Mouse (Mus musculus) olfactory bulb, adult 2 months (tissue): ENCODE data around the gene March1.

ENCODE experiments used
- CTCF ChIP-seq: fragments of 200-500 bp; IDR thresholded peaks from 2 replicates; pipeline ENCODE4 v1.5.1; 2012; ENCODE audit warnings: low read depth, mild to moderate bottlenecking, low read length, moderate library complexity; ENCODE audit not compliant: insufficient read depth
- POLR2A ChIP-seq: fragments of 200-500 bp; IDR thresholded peaks from 2 replicates; pipeline ENCODE4 v1.6.1; 2012; ENCODE audit warnings: mild to moderate bottlenecking, low read depth, low read length, moderate library complexity; ENCODE audit not compliant: insufficient read depth

GRCm38 (mm10) chr8:66362882-66363801 lies 745.4 kb downstream of the March1 start:
- no peak for TF ChIP-seq POLR2A
- no peak for TF ChIP-seq CTCF
